Mouse (Mus musculus) heart, adult 8-10 months (tissue): ENCODE measurements around the gene 4930583I09Rik. TPM values are rescaled to one million over a fixed set of nuclear protein-coding genes. Genes with fewer than 3 reads are reported as not detected.

Source experiments
- DNase-seq: peaks from one replicate; pipeline ENCODE4 v3.0.0; 2022; ENCODE audit warnings: low spot score
- total RNA-seq, 4 experiments: library from RNA; stranded (reverse); gene quantifications; 2 replicates each; pipeline ENCODE4 v1.2.4; 2022

The 4930583I09Rik gene
- total RNA-seq, 4 experiments from 2014 or later: not detected

DNA sequence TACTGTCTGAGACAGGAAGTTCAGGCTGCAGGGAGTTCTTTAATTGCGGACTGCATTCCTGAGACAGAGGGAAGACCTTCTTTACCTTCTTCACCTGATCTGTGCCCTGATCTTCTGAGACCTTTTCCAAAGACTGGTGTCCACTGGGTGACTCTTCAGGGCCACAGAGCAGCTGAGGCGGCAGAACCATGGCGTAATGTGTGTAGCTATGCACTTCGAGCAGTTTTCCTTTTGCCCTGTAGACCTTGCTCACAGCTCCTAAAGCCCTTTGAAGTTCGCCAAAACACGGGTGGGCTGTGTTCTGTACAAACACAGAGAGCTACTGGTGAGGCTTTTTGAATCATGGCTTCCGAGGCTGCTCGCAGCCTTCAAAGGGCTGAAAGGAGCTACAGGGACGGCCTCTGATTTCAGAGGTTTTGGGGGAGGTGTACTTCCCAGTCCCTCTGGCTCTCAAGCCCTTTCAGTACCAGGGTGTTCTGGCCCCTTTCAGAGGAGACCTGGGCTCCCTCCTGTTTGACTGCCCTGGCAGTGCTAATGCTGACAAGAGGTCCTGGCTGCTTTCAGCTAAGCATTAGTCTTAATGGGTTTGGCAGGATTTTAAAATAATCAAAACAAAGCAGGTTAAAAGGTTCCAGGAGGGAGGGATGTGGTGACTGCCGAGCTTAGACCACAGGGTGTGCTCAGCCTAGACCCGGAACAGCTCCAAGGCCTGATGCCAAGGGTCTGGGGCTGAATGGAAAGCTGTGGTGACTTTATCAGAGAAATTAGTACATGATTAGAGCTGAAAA is 33.5 kb downstream of the 4930583I09Rik start:
- DNase-seq: no peak

- no peak for DNase-seq
These were observed 43.2 kb downstream of the 4930583I09Rik start for GRCm38 (mm10) chr17:64792623-64793022.

GRCm38 (mm10) chr17:64792076-64792475 is 43.8 kb downstream of the 4930583I09Rik start:
- no peak for DNase-seq

- no peak for DNase-seq
These were observed 46.7 kb downstream of the 4930583I09Rik start for GRCm38 (mm10) chr17:64789175-64789574.

DNA sequence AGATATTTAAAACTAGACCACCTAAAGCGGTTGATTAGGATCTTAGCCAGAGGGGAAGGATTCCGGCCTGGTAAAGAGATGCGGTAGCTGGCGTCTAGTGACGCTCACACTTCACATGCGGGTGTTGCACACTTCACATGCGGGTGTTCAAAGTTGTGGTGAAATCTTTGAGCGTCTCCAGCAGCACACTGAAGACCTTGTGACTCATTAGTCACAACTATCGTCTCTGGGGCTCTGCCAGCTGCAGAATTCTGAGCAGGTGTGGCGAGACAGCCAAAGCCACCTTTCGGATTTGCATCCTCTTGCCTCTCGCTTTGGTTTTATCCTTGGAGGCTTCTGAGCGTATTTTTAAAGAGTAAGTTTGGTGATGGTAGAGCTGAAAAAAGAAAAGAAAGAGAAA is 47.6 kb downstream of the 4930583I09Rik start:
- no peak for DNase-seq

GRCm38 (mm10) chr17:64785961-64786360 is 49.9 kb downstream of the 4930583I09Rik start:
- DNase-seq: no peak

Other genes with a start within 250 kb of the 4930583I09Rik start
- gene Man2a1, start 235.3 kb downstream of the 4930583I09Rik start, total RNA-seq: 10 to 100 TPM; 13.3 to 19.1 (median 15.7) TPM